Mouse (Mus musculus) regulatory T cell (primary cell): ENCODE results near the gene Ppm1n.

Source experiments
- in situ Hi-C: fragments of 300-600 bp; cut with MboI, MseI; formaldehyde crosslinking; loops from one replicate; pipeline ENCODE4 v1.15.1; 2025; ENCODE audit warnings: high pct_unique_total_duplicates

The Ppm1n gene

GRCm38 (mm10) chr7:19290969-19291596 is 11.2 kb upstream of the Ppm1n start:
- in situ Hi-C loops, result no loop called here

DNA sequence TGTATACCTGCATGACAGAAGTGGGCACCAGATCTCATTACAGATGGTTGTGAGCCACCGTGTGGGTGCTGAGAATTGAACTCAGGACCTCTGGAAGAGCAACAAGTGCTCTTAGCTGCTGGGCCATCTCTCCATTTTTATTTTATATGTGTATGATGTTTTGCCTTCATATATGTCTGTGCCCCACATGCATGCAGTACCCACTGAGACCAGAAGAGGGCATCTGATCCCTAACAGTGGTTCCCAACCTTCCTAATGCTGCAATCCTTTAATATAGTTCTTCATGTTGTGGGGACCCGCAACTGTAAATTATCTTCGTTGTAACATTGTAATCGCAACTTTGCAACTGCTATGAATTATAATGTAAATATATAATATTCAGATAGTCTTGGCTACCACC is 4.9 kb upstream of the Ppm1n start:
- in situ Hi-C loops, result loop anchor here (5.0 kb wide), 2 partner anchors 42 to 97 kb away; no protein-coding TSS in a partner anchor

- in situ Hi-C loops, result loop anchor here (5.0 kb wide), 2 partner anchors 41 to 96 kb away; no protein-coding TSS in a partner anchor
These were observed 3.5 kb upstream of the Ppm1n start for GRCm38 (mm10) chr7:19283406-19283804.

- in situ Hi-C loops, result loop anchor here (5.0 kb wide), 2 partner anchors 41 to 96 kb away; no protein-coding TSS in a partner anchor
These were observed 3.0 kb upstream of the Ppm1n start for GRCm38 (mm10) chr7:19282791-19283405.

- in situ Hi-C loops, result loop anchor here (5.0 kb wide), 2 partner anchors 40 to 95 kb away; no protein-coding TSS in a partner anchor
These were observed 2.5 kb upstream of the Ppm1n start, which contains the start of gene Rtn2 for GRCm38 (mm10) chr7:19282385-19282784. Gene Rtn2, plus strand, starts transcription at chr7:19282624.

GRCm38 (mm10) chr7:19281680-19282304 is 1.9 kb upstream of the Ppm1n start:
- in situ Hi-C loops, result loop anchor here (5.0 kb wide), 2 partner anchors 39 to 94 kb away; no protein-coding TSS in a partner anchor

DNA sequence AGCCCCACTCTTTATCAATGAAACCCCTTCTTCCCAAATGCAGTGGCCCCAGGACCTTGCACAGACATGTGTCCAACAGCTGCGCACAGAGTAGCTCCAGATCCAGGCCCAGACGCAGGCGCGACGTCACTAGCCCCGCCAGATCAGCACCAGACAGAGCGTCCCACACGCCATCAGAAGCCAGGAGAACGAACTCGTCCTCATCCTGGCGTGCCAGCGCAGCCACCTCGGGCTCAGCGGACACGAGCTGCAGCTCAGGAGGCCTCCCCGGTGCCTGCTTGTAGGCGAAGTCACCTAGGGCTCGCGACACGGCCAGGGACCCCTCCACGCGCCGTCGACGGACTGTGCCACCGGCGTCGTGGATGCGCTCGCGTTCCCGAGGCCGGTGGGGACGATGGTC is 812 bp downstream of the Ppm1n start:
- in situ Hi-C loops, result no loop called here

DNA sequence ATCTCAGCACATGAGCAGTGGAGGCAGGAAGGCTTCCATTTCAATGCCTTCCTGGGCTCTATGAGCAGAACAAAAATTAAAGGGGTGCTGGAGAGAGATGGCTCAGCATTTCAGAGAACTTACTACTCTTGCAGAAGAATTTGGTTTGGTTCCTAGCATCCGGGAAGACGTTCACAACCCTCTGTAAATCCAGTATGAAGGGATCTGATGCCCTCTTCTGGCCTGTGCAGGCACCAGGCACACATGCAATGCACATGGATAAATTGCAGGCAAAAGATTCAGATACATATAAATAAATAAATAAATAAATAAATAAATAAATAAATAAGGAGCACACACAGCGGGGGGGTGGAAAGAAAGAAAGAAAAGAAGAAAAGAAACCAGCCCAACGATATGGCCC is 3.6 kb downstream of the Ppm1n start:
- in situ Hi-C loops, result no loop called here

DNA sequence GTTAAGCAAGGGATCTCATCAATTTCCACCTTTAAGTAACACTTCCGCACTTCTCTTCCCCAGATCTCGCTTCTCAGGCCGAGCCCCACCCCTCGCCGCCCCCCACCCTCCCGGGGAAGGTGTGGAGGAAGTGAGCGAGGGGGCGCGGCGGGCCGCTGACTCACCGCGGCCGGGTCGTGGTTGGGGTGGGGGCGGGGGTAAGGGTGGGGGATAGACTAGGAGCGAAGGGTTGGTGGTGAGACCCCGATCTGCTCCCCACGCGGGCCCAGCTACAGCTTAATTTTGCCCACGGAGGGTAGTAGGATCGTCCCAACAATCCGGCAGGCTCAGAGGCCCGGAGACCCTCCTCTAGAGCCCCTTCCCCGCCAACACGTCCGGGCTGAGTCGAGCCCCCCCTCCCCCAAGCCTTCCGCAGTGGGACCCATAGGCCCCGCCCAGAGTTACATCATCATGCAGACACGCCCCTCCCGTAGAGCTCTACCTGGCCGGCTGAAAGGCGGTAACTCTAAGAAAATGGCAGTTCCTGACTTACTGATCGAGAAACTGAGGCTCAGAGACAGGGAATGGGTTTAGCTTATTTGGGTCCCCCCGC is 7.6 kb downstream of the Ppm1n start:
- in situ Hi-C loops, result no loop called here

DNA sequence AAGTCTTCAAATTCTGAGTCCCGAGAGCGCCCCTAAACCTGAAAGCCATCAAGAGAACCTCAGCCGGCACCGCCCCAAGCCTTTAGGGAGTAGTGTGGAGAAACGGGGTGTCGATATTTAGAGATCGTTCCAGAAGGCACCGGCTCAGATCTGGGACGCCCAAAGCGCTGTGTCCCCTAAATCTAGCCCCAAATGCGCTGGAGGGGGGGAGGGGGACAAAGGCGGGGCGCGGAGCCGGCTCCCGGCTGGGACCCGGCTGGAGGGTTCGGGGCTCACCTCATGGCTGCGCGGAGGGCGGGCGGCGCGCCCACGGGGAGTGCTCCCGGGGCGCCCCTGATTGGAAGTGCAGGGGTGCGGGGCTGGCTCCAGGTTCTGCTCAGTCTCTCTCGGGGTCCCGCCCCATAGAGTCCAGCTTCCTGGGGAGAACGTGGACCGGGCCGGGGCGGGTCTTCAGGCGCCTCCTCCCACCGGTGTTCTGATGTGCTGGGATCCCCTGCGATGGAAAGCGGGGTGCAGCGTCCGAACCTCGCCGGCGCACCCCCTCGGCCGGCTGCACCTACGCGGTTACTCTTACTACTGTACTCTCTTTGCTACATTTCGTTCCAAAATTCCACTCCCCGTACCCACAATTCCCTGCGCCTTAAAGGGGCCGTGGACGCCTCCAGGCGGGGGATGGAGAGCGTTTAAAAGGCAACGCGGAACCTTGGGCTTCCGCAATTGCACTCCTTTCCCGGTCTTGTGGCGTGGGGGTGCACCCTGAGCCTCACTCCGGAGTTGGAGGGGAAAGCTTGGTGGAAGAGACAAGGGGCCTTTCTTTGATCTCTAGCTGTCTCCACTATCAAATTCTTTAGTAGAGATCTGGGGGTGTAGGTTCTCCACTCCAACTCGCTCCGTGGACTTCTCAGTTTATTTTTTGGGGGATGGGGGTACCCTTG is 8.4 kb downstream of the Ppm1n start, which contains the start of gene Vasp:
Gene Vasp, minus strand, starts transcription at position 580 of the 935 bp plus-strand sequence.
- in situ Hi-C loops, result no loop called here

- in situ Hi-C loops, result no loop called here
These were observed 9.2 kb downstream of the Ppm1n start for GRCm38 (mm10) chr7:19270509-19271237.

DNA sequence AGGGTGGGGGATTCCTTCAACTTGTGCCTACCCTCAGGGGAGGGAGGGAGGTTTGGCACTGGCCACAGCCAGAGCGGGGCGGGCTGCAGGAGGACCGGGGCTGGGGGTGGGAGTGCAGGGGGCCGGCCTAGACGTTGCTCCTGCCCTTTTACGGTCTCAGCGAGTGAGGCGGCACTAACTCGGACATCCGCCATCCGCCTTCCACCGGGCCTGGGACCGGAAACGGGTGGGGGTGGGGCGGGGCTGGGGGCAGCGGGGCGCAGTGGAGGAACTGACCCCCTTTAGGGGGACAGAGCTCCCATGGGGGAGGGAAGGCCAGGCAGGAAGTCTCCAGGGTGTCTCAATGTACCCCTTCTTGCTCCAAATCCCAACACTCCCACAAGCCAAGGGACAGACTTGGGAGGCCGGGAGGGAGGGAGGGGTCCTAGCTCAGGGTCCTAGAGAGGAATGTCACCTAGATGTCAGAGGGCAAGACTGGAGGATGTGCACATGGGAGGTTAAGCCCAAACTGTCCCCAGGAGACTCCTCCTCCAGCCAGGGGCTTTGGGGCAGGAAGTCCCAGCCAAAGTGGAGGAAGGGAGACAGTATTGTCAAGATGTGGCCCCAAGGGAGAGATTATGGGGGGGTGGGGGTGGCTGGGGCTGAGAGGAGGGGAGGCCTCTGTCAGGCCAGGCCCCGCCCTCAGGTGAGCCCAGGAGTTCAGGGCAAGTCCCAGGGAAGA is 10.0 kb downstream of the Ppm1n start:
- in situ Hi-C loops, result no loop called here

DNA sequence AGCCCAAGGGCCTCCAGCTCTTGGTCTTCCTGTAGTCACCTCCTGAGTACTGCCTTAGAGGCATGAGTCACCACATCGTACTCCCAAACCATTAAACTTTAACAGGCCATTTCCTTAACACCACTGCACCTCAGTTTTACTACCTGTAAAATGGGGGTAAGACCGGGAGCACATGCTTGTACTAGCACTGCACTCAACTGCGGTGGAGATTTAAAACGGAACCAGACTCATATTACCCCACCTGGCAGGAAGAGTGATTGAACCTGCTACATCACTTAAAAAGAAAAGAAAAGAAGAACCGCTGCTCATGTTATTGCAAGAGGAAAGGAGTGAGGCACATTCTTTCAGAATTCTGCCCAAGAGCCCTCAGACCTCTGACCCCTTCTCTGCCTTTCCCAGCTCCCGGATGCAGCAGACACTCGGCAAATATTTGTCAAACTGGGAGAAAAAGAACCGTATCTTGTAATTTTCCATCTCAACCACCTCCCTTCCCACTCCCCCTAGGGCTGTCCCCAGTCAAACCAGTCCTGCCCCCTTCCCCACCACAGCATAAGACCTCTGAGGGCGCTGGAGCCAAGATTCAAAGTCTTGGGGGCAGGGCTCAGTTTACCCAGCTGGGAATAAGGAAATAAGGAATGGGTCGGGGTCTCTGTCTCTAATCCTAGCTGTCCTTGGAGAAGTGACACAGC is 10.7 kb downstream of the Ppm1n start:
- in situ Hi-C loops, result no loop called here

GRCm38 (mm10) chr7:19267051-19267450 is 12.8 kb downstream of the Ppm1n start:
- in situ Hi-C loops, result no loop called here

GRCm38 (mm10) chr7:19265928-19266822 is 13.7 kb downstream of the Ppm1n start:
- in situ Hi-C loops, result no loop called here

DNA sequence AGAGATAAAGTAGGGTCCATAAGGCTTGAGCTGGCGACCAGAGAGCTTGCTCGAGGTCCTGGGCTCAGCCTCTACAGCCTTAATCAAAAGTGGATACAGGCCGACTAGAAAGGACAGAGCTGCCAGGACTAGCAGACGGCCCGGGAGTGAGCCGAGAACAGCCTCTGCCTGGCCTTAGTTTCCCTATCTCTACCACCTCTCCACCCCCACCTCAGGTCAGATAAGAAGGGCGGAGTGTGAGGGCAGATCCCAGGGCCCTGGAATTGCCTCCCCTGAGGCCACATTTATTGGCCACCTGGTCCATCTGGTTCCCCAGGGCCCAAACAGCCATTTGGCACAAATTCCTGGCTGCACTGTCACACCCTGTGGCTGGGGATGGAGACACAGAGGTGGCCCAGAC is 14.7 kb downstream of the Ppm1n start:
- in situ Hi-C loops, result no loop called here

DNA sequence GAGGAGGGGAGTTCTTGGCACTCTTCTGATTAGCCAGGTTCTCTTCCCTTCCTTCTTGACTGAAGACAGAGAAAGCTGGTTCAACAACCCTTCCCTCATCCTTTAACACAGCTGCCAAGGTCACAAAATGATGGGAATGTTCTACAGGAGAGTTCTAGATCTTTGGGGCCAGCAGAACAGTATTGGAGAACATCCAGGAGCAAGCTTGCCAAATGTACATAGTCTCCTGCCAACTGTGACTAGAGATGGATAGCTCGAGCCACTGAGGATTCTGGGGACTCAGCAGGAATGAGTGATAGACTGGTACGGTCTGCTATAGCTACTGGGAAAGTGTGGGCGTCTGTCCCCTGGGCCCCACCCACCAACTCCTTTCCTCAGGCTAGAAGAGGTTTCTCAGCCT is 21.5 kb downstream of the Ppm1n start:
- in situ Hi-C loops, result no loop called here

- in situ Hi-C loops, result no loop called here
These were observed 22.4 kb downstream of the Ppm1n start for GRCm38 (mm10) chr7:19257390-19258022.
